Mouse (Mus musculus): Measurements from ENCODE around the gene C4b. TPM values are rescaled to one million over a fixed set of nuclear protein-coding genes. Genes with fewer than 3 reads are reported as not detected.
"Not testable (repeated sequence)": the region's sequence is repeated elsewhere in the genome, so short reads cannot be mapped to it uniquely, and the experiment has no call there.

Gene C4b
- total and polyA plus RNA-seq, 3 experiments, result 0.08 to 0.24 TPM; not detected in 1

DNA sequence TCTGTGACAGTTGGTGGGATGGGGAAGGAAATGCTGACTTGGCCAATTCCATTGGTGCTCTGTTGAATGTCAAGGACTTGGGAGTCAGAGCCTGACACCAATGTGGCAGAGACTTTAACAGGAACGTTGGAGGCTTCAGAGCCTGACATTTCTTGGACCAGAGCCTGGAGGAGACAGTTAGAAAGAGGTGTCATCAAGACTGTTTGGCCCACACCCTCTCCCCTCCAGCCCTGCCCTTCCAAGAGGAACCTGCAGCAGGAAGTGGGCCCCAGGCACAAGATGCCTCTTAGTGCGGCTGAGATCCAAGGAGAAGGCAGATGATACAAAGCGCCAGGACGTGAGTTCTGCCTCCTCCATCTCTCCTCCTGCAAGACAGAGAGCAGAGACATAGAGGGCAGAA is 3.4 kb downstream of the C4b start:
- no peaks in the 10 kb centered on the region for H3K9me3 ChIP-seq (replicated peaks; ENCODE audit: insufficient read depth, low read length)
- no peaks in the 10 kb centered on the region for H3K27me3 ChIP-seq (ENCODE audit: control insufficient read depth in 1 of 2, insufficient read depth in 2 of 2, low read length in 2 of 2)
- H3K4me1 ChIP-seq (ENCODE audit: control insufficient read depth in 1 of 2, insufficient read depth in 2 of 2, low read length in 2 of 2), result no peaks in the 10 kb centered on the region
- TF ChIP-seq TCF12 (IDR thresholded peaks at IDR 0.05; ENCODE audit: low read depth, low read length), result no peak
- no peak overlapping the region for H3K9ac ChIP-seq (ENCODE audit: control insufficient read depth, low read depth, low read length, poor library complexity, severe bottlenecking)
- H3K36me3 ChIP-seq (ENCODE audit: control insufficient read depth in 1 of 2, insufficient read depth in 2 of 2, low read length in 2 of 2), result no peaks in the 10 kb centered on the region
- DNase-seq (ENCODE audit: low read depth, low spot score), result peak; percentile 16
- H3K27ac ChIP-seq (ENCODE audit: control insufficient read depth, low read depth, low read length), result no peak overlapping the region
- no peaks in the 10 kb centered on the region for H3K79me2 ChIP-seq (ENCODE audit: control insufficient read depth, insufficient read depth, low read length, poor library complexity)
- no peak overlapping the region for H3K4me3 ChIP-seq (ENCODE audit: control insufficient read depth in 1 of 2, insufficient read depth in 1 of 2, low read depth in 2 of 2, low read length in 2 of 2)

DNA sequence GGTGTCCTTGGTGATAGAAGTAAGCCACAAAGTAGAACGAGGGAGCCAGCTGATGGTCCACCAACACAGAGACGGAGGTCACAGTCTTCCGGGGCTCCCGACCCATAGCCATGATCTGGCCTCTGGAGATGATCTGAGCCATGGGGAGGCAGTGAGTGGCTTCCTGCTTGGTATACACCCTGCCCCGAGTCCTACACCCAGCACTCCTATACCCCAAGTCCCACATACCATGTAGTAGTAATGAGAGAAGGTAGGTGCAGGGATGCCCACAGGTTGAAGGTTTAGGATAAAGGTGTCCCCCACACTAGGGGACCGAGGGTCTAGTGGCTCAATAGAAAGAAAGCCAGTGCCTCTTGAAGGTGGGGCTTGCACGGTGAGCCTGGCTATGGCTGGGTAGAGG is 4.0 kb downstream of the C4b start:
- H3K4me1 ChIP-seq (ENCODE audit: control insufficient read depth in 1 of 2, insufficient read depth in 2 of 2, low read length in 2 of 2); H3K27ac ChIP-seq (ENCODE audit: control insufficient read depth, low read depth, low read length); H3K36me3 ChIP-seq (ENCODE audit: control insufficient read depth in 1 of 2, insufficient read depth in 2 of 2, low read length in 2 of 2); H3K27me3 ChIP-seq (ENCODE audit: control insufficient read depth in 1 of 2, insufficient read depth in 2 of 2, low read length in 2 of 2); DNase-seq (ENCODE audit: low read depth, low spot score); H3K79me2 ChIP-seq (ENCODE audit: control insufficient read depth, insufficient read depth, low read length, poor library complexity); H3K4me3 ChIP-seq (ENCODE audit: control insufficient read depth in 1 of 2, insufficient read depth in 1 of 2, low read depth in 2 of 2, low read length in 2 of 2); H3K9ac ChIP-seq (ENCODE audit: control insufficient read depth, low read depth, low read length, poor library complexity, severe bottlenecking); H3K9me3 ChIP-seq (replicated peaks; ENCODE audit: insufficient read depth, low read length): not testable (repeated sequence)

DNA sequence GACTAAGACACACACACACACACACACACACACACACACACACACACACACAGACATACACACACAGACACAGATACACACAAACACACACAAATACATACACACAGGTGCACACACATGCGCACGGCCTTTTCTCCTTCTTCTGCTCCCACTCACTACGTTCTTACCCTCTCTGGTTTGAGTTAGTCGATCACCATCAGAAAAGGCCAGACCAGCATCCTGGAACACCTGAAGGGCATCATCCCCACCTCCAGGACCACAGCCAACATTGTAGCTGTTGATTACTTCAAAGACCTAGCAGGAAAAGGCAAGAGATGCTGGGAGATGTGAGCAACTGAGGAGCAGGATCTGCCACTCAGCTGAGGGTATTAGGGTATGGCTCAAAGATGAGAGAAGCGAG is 6.2 kb downstream of the C4b start:
- not testable (repeated sequence) for H3K36me3 ChIP-seq (ENCODE audit: control insufficient read depth in 1 of 2, insufficient read depth in 2 of 2, low read length in 2 of 2); H3K9ac ChIP-seq (ENCODE audit: control insufficient read depth, low read depth, low read length, poor library complexity, severe bottlenecking); H3K4me1 ChIP-seq (ENCODE audit: control insufficient read depth in 1 of 2, insufficient read depth in 2 of 2, low read length in 2 of 2); H3K4me3 ChIP-seq (ENCODE audit: control insufficient read depth in 1 of 2, insufficient read depth in 1 of 2, low read depth in 2 of 2, low read length in 2 of 2); H3K27ac ChIP-seq (ENCODE audit: control insufficient read depth, low read depth, low read length); H3K79me2 ChIP-seq (ENCODE audit: control insufficient read depth, insufficient read depth, low read length, poor library complexity); DNase-seq (ENCODE audit: low read depth, low spot score); H3K27me3 ChIP-seq (ENCODE audit: control insufficient read depth in 1 of 2, insufficient read depth in 2 of 2, low read length in 2 of 2); H3K9me3 ChIP-seq (replicated peaks; ENCODE audit: insufficient read depth, low read length)

DNA sequence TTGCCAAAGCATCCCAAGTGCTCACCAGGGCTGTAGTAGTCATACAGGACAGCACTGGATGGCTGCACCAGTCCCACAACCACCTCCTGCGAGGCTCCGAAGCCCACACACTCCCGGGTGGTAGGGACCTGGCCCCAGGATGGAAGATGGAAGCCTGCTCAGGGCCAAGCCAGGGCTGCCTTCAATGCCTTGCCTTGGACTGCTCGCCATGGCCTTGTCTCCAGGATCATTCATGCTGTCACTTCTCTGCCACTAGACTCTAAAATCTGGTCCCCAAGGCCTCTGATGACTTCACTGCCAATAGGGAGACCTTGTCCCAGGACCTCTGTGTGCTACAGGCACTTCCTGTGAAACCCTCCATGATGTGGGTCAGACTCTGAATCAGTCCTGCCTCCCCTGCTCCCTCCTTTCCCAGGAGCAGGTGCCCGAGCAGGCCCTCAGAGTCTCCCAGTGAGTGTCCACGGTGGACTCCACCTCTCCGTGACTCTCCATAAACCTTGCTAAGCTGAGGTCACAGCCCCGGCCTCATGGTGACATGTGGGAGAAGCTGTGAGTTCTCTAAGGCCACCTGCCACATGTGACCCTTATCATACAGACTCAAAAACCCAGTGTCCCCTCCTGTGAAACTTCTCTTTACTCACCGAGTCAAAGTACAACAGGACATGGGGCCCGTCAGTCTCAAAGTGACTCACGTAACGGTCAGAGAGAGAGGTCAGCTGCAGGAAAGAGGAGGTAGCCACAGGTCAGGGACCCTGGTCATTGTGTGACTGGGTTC is 13.7 kb downstream of the C4b start:
- not testable (repeated sequence) for H3K36me3 ChIP-seq (ENCODE audit: control insufficient read depth in 1 of 2, insufficient read depth in 2 of 2, low read length in 2 of 2); H3K9me3 ChIP-seq (replicated peaks; ENCODE audit: insufficient read depth, low read length); H3K4me3 ChIP-seq (ENCODE audit: control insufficient read depth in 1 of 2, insufficient read depth in 1 of 2, low read depth in 2 of 2, low read length in 2 of 2); H3K4me1 ChIP-seq (ENCODE audit: control insufficient read depth in 1 of 2, insufficient read depth in 2 of 2, low read length in 2 of 2); H3K9ac ChIP-seq (ENCODE audit: control insufficient read depth, low read depth, low read length, poor library complexity, severe bottlenecking); H3K27ac ChIP-seq (ENCODE audit: control insufficient read depth, low read depth, low read length); H3K79me2 ChIP-seq (ENCODE audit: control insufficient read depth, insufficient read depth, low read length, poor library complexity); H3K27me3 ChIP-seq (ENCODE audit: control insufficient read depth in 1 of 2, insufficient read depth in 2 of 2, low read length in 2 of 2); DNase-seq (ENCODE audit: low read depth, low spot score)

DNA sequence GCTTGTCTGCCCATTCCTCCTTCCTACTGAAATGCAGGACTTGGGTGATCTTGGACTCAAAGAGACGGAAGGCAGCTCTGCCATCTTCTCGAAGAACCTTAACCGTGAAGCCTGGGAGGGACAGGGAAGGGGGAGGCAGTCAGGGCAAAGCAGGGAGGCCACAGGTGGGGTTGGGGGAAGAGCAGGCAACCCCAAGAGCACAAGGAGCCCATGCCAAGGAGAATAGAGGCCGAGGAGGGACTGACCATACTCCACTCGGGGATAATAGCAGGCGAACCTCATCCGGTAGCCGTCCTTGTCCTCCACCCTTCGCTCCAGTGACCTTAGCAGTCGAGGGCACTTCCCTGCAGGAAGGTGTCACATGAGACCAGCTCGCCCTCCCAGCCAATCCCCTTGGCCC is 14.5 kb downstream of the C4b start:
- not testable (repeated sequence) for DNase-seq (ENCODE audit: low read depth, low spot score); H3K27me3 ChIP-seq (ENCODE audit: control insufficient read depth in 1 of 2, insufficient read depth in 2 of 2, low read length in 2 of 2); H3K27ac ChIP-seq (ENCODE audit: control insufficient read depth, low read depth, low read length); H3K79me2 ChIP-seq (ENCODE audit: control insufficient read depth, insufficient read depth, low read length, poor library complexity); H3K4me3 ChIP-seq (ENCODE audit: control insufficient read depth in 1 of 2, insufficient read depth in 1 of 2, low read depth in 2 of 2, low read length in 2 of 2); H3K36me3 ChIP-seq (ENCODE audit: control insufficient read depth in 1 of 2, insufficient read depth in 2 of 2, low read length in 2 of 2); H3K9me3 ChIP-seq (replicated peaks; ENCODE audit: insufficient read depth, low read length); H3K4me1 ChIP-seq (ENCODE audit: control insufficient read depth in 1 of 2, insufficient read depth in 2 of 2, low read length in 2 of 2); H3K9ac ChIP-seq (ENCODE audit: control insufficient read depth, low read depth, low read length, poor library complexity, severe bottlenecking)

All from MEL (cell line).